Mouse (Mus musculus): ENCODE measurements around the gene Ap2a1.

DNA sequence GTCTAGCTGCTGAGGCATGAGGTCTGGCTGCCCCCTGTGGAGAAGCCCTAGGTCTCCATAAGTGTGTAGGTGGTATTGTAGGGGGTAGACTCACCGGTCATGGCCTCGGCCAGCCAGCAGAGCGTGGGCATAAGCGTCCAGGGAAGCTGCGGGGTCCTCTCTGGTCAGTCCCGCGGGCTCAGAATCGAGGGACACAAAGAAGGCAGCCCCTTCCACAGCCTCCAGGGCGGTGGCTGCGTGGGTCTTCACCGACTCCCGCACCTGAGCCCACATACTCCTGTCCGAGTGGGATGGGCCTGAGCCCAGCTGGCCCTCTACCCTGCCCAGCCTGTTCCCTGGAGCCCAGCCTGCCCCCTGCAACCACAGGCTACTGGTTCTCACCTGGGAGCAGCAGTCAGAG lies 35.7 kb upstream of the Ap2a1 start:
- no peak for TF ChIP-seq CTCF (IDR thresholded peaks at IDR 0.05; ENCODE audit: extremely low read depth, insufficient read depth, insufficient read length, insufficient replicate concordance)
- no peak for TF ChIP-seq POLR2A (IDR thresholded peaks at IDR 0.05; ENCODE audit: low read depth, low read length)
